Mouse (Mus musculus) hindbrain, postnatal 0 days (tissue): ENCODE measurements around the gene Zswim1. TPM values are rescaled to one million over a fixed set of nuclear protein-coding genes. Genes with fewer than 3 reads are reported as not detected.

Source experiments
- ATAC-seq: fragments of 200-750 bp; cut with Nextera tagmentation; 2 replicates; pipeline ENCODE4 v1.8.0; 2017; ENCODE audit warnings: mild to moderate bottlenecking, moderate TSS enrichment, moderate library complexity
- DNase-seq: peaks from one replicate; pipeline ENCODE4 v3.0.0-alpha.2; 2015; ENCODE audit warnings: low spot score
- H3K27ac ChIP-seq: fragments of 300-500 bp; sonication (generic); 2 replicates; pipeline ENCODE4 v1.5.1; 2014; ENCODE audit warnings: mild to moderate bottlenecking
- H3K27me3 ChIP-seq: fragments of 300-500 bp; sonication (generic); 2 replicates; pipeline ENCODE4 v1.6.1; 2014; ENCODE audit warnings: low read length, mixed read lengths; ENCODE audit not compliant: insufficient read depth
- H3K36me3 ChIP-seq: fragments of 300-500 bp; sonication (generic); 2 replicates; pipeline ENCODE4 v1.6.1; 2014; ENCODE audit warnings: low read length, mixed read lengths; ENCODE audit not compliant: insufficient read depth
- H3K4me1 ChIP-seq: fragments of 300-500 bp; sonication (generic); 2 replicates; pipeline ENCODE4 v1.6.1; 2014; ENCODE audit warnings: antibody characterized with exemption, low read length, mixed read lengths; ENCODE audit not compliant: insufficient read depth
- H3K4me2 ChIP-seq: fragments of 300-500 bp; sonication (generic); 2 replicates; pipeline ENCODE4 v1.6.1; 2014; ENCODE audit warnings: low read depth, mild to moderate bottlenecking, low read length, moderate library complexity, mixed read lengths
- H3K4me3 ChIP-seq: fragments of 300-500 bp; sonication (generic); 2 replicates; pipeline ENCODE4 v1.5.1; 2014; ENCODE audit warnings: low read length
- H3K9ac ChIP-seq: fragments of 300-500 bp; sonication (generic); replicated peaks from 2 replicates; pipeline ENCODE4 v1.6.1; 2014; ENCODE audit warnings: mild to moderate bottlenecking, low read length, moderate library complexity, mixed read lengths
- H3K9me3 ChIP-seq: fragments of 300-500 bp; sonication (generic); 2 replicates; pipeline ENCODE4 v1.6.1; 2016; ENCODE audit warnings: low read length, mixed read lengths
- CTCF ChIP-seq: IDR thresholded peaks from 2 replicates; pipeline ENCODE4 v1.5.1; 2016; ENCODE audit warnings: antibody characterized with exemption, control low read depth, low read depth
- WGBS: fragments of 180-500 bp; shearing (Covaris S2); extraction: QIAGEN DNeasy Blood & Tissue Kit; methylation state at CpG from one replicate; pipeline ENCODE4 v1.1.7; 2014; 5-methylcytosine and 5-hydroxymethylcytosine counted together
- polyA plus RNA-seq: library from polyadenylated mRNA; unstranded; fragments of >200 nt; fragmentation: Nextera tagmentation; extraction: Ambion mirVana; gene quantifications from 2 replicates; pipeline ENCODE4 v1.2.1, GENCODE M21; 2015
- total RNA-seq: library from RNA; depleted of rRNA; stranded (reverse); fragments of >200 nt; gene quantifications from 2 replicates; pipeline ENCODE4 v1.2.3, GENCODE M21; 2014; rRNA removed

Gene Zswim1
- total RNA-seq (23.9 and 24.6 TPM in 2 replicates), polyA plus RNA-seq (26.5 and 29.0 TPM in 2 replicates)

DNA sequence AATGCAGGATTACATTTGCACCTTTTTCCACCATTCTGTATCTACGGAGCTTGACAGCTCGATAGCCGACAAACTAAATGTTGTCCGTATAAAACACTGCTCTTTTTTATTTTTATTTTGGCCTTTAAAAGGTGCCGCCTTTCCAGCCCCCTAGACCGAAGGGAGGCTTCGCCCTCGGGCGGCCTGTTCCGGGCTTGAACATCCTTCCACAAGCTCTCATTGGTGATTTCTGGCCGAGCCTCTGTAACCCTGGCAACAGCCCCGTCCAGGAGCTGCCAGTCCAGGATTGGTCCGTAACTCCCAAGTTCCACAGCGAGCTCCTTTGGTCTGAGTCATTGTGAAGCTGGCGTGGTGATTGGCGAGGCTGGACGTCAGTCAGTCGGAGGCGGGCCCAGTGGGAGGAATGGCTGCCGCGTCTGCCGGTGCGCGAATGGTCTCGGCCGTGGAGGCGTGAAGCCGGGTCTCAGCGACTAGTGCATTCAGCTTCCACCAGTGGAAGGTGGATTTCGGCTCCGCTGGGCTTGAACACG, at the start of gene Zswim1:
Gene Zswim1 (plus strand): TSS at position 51 of the 530 bp plus-strand sequence.
- H3K9ac ChIP-seq, result peak within 1 kb of the TSS; percentile 61
- no peaks in the 10 kb centered on the region for H3K9me3 ChIP-seq
- H3K4me2 ChIP-seq, result peak within 1 kb of the TSS; percentile 62
- peak within 1 kb of the TSS; percentile 59 for H3K4me3 ChIP-seq
- peak within 1 kb of the TSS; percentile 95 for H3K27ac ChIP-seq
- peaks cover 18% of the 10 kb centered on the region; the same call in 1 of the 2 replicates for H3K36me3 ChIP-seq
- DNase-seq, result peak; percentile 99
- peak; percentile 99 for ATAC-seq
- 0 out of 2 replicates have a peak, but pooled peaks have one; percentile 1 for TF ChIP-seq CTCF
- no peaks in the 10 kb centered on the region for H3K4me1 ChIP-seq
- whole genome bisulfite sequencing, result under 1% methylated on average over 32 of the region's 32 CpGs
- no peaks in the 10 kb centered on the region for H3K27me3 ChIP-seq

DNA sequence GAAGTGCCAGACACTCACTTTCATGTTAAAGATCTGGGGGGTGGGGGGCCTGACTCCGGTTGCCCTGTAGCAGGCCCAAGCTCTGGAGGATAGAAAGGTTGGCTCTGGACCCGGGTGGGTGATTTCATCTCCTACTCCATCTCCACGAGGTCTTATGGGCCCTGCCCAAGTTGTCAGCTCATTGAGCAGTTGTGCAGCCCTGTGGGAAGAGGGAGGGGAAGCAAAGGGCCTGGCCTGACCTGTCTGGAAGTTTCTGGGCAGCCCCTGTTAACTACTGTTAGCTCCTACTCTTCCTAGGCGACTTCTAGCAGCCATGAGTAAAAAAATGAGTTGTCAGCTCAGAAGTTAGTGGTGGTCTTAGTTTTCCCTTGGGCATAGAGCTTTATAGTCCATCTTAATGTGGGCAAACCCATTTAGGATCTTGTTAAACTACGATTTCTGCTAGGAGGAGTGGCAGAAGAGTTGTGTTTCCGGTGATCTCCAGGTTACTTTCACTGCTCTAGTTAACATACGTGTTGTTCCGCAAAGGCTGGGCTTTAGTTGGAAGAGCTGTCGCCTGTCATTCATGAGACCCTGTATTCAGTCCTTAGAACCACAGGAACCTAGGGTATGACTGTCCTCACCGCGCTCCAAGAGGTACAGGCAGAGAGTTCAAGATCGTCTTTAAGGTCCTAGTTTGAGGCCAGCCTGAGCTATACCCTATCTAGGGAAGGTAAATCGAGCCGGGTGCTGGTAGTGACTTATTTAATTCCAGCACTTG, 49.1 kb upstream of the Zswim1 start:
- no peak overlapping the region for H3K4me2 ChIP-seq
- no peaks in the 10 kb centered on the region for H3K36me3 ChIP-seq
- no peak overlapping the region for H3K9ac ChIP-seq
- no peak overlapping the region for H3K27ac ChIP-seq
- H3K27me3 ChIP-seq, result no peaks in the 10 kb centered on the region
- no peaks in the 10 kb centered on the region for H3K9me3 ChIP-seq
- peaks cover 9% of the 10 kb centered on the region for H3K4me1 ChIP-seq
- ATAC-seq (no peak), DNase-seq (no peak)
- no peak for TF ChIP-seq CTCF
- WGBS, result 79% methylated on average over 14 of the region's 14 CpGs
- no peak overlapping the region for H3K4me3 ChIP-seq

DNA sequence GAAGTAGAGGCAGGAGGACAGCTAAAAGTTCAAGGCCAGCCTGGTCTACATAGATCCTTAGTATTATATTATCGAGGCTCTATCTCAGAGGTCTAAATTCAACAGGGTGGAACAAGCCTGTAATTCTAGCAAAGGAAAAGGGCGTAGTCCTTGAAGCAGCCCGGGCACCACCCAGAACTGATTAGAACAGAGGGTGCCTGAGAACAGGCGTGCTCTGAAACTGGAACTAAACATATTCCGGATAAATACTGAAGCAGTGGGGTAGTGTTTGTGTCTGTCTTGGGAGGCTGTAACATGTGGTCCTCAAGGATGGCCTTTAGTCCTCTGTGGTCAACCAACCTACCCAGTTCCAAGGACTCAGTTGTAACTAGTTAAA, 48.5 kb upstream of the Zswim1 start:
- no peak overlapping the region for H3K27ac ChIP-seq
- H3K36me3 ChIP-seq, result no peaks in the 10 kb centered on the region
- no peaks in the 10 kb centered on the region for H3K9me3 ChIP-seq
- WGBS, result 86% methylated on average over 5 of the region's 5 CpGs
- no peaks in the 10 kb centered on the region for H3K27me3 ChIP-seq
- no peak for DNase-seq
- ATAC-seq, result no peak
- no peak overlapping the region for H3K9ac ChIP-seq
- no peak overlapping the region for H3K4me2 ChIP-seq
- H3K4me3 ChIP-seq, result no peak overlapping the region
- no peak for TF ChIP-seq CTCF
- H3K4me1 ChIP-seq, result peaks cover 9% of the 10 kb centered on the region

DNA sequence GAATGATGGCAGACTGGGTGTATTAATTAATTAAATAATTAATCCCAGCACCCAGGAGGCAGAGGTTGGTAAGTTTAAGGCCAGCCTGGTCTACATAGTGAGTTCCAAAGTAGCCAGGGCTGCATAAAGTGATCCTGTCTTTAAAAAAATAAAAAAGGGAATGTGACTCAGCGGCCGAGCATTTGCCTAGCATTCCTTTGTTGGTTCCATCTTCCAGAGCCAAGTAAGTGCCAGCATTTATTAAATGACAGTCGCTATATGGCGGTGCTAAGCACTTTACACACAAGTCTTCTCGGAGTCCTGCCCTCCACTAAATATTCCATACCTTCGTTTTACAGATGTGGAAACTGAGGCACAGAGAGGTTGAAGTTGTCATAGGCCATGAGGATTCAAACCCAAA, 46.4 kb upstream of the Zswim1 start:
- DNase-seq, result no peak
- 89% methylated on average over 6 of the region's 6 CpGs for WGBS
- Histone ChIP-seq H3K27me3 (no peaks in the 10 kb centered on the region), H3K4me1 (no peaks in the 10 kb centered on the region), H3K4me2 (no peak overlapping the region), H3K9ac (no peak overlapping the region), H3K4me3 (no peak overlapping the region), H3K36me3 (no peaks in the 10 kb centered on the region), H3K27ac (no peak overlapping the region), H3K9me3 (no peaks in the 10 kb centered on the region)
- TF ChIP-seq CTCF, result no peak
- no peak for ATAC-seq

DNA sequence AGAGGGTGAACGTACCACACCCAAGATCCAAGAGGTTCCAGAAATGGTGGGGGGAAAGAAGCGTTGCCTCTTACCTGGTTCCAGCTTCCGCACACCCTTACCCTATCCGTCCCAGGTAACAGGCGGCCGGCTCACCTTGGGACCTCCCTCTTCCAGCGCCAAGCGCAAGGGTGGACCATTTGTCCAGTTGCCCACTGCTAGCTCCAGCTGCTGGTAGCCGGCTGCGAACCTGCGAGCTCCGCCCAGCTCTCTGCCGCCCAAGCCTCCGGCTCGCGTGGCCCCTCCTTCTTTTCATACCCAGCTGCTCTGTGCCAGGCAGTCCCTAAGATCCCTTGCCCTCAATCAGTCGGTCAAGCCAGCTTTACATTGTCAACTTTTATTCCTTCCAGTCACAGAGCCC, 45.7 kb upstream of the Zswim1 start:
- no peaks in the 10 kb centered on the region for H3K27me3 ChIP-seq
- no peak overlapping the region for H3K4me2 ChIP-seq
- DNase-seq (no peak), ATAC-seq (no peak)
- no peak overlapping the region for H3K9ac ChIP-seq
- H3K27ac ChIP-seq, result no peak overlapping the region
- no peak for TF ChIP-seq CTCF
- H3K36me3 ChIP-seq, result no peaks in the 10 kb centered on the region
- no peak overlapping the region for H3K4me3 ChIP-seq
- WGBS, result 77% methylated on average over 17 of the region's 17 CpGs
- H3K9me3 ChIP-seq, result no peaks in the 10 kb centered on the region
- no peaks in the 10 kb centered on the region for H3K4me1 ChIP-seq

DNA sequence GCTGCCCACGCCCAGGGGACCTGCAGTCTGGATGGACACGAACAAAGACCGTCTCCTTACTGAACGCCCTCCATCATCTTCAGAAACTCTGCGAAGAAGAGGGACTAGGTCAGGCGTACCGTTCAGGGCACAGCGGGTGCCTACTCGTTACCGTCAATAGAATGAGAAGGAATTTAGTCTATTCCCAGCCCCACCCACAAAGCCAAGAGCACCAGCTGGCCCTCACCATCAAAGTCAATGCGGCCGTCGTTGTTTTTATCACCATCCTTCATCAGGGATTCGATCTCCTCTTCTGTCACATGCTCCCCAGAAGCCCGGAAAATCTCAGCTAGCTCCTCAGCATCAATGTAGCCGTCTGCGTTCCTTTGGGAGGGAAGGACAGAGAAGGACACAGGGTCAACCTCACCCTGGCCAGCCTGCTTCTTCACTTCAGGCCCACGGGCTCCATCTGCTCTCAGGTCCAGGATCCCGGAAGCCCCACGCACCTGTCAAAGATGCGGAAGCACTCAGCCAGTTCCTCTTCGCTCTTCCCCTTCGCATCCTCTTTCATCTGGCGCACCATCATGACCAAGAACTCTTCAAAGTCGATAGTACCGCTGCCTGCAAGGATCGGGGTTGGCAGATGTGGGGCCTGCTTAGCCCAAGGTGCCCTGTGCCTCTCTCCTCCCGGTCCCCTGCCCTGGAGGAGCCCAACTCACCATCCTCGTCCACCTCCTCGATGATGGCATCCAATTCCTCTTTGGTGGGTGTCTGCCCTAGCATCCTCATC, 45.1 kb upstream of the Zswim1 start:
- Histone ChIP-seq H3K36me3 (no peaks in the 10 kb centered on the region), H3K4me2 (no peak overlapping the region), H3K4me1 (no peaks in the 10 kb centered on the region), H3K27ac (no peak overlapping the region), H3K9me3 (no peaks in the 10 kb centered on the region), H3K4me3 (no peak overlapping the region), H3K27me3 (no peaks in the 10 kb centered on the region), H3K9ac (no peak overlapping the region)
- TF ChIP-seq CTCF, result no peak
- ATAC-seq (no peak), DNase-seq (no peak)
- WGBS, result 84% methylated on average over 30 of the region's 30 CpGs
